Mouse (Mus musculus) urinary bladder, postnatal 25 days (tissue): ENCODE data around the gene Ccna1.
A peak's percentile ranks its signal among the peaks of the same experiment; 100 is the strongest.

Experiments
- DNase-seq: peaks from one replicate; pipeline ENCODE4 v3.0.0; 2022; ENCODE audit warnings: low spot score

Ccna1 gene

DNA sequence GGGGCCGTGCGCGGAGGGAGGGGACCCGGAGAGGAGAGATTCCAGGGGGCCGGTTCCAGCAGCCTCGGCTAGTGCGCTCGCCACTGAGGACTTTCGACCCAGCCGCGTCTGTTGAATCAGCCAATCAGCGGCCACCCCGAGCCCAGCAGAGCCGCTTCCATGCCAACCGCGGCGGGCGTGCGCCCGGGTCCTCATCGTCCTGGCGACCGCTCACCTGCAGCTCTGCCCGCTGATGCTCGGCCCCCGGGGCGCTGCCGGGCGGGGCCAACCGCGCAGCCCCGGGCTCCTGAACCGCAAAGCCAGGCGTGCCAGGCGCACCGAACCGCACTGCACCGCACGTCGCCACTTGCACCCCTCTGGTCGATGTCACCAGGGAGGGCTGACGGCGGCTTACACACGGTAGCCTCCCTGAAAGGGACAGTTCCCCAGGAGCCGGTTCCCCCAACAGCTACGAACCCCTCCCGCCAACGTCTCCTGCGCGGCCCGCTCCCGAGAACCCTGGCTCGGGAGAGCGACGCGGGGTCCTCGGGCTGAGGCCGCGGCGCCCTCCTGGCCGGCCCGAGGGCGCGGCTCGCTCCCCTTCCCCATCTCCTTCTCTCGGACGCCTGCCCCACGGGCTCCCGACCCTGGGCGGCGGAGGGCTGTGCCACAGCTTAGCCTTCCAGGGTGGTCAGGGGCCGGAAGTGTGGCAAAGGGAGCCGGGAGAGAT lies at the start of gene Ccna1:
Gene Ccna1 (minus strand): TSS at position 464 of the 709 bp plus-strand sequence.
- DNase-seq = peak; percentile 18

DNA sequence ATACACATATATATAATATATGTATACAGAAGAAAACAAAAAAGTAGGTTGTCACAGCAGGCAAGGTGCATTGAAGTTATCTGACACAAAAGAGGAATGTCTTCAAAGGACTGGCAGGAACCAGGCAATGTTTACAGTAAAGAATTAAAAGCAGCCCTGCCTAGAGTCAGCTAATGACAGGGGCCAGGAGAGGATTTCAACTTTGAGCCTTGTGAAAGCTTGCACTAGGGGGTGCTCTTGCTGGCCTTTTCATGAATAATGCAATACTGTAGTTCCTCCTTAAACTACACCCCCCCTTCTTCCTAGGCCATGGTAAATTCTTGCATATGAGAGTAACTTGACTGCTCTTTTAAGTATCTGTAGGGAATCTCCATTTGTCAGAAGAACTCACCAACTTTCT lies 45.8 kb upstream of the Ccna1 start:
- DNase-seq = no peak

DNA sequence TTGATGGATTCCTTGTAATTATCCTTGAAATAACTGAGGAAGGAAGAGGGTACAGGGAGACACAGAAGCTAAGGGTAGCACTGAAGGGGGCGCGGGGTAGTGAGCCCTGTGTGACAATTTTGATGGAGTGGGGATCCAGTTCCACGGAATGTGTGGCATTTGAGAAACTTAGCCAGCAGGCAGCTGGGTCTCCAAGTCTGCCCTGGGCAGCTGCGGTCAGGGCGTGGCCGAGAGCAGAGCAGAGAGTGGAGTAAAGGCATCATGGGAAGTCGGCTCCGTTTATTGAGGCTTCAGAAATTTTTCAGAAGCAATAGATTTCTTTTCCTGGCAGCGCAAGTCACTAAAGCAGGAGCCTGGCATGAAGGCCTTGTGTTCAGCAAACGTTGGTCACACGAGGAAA lies 43.7 kb upstream of the Ccna1 start:
- DNase-seq = no peak

DNA sequence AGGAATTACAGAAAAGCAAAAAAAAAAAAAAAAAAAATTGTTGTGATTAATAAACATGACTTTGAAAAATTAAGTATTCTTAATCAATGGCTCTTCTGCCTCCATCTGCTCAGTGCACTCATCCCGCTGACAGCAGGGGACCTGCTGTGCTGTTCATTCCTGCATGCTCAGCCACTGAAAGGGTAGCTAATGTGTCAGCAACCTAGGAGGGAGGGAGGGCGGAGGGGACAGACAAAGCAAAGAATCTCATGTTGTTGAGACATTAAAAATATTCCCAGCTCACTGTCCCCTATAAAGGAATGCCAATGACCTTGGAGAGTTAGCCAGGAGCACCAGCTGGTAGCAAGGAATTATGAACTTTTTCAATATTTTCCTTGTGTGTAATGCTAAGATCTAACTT lies 42.7 kb upstream of the Ccna1 start:
- no peak for DNase-seq

DNA sequence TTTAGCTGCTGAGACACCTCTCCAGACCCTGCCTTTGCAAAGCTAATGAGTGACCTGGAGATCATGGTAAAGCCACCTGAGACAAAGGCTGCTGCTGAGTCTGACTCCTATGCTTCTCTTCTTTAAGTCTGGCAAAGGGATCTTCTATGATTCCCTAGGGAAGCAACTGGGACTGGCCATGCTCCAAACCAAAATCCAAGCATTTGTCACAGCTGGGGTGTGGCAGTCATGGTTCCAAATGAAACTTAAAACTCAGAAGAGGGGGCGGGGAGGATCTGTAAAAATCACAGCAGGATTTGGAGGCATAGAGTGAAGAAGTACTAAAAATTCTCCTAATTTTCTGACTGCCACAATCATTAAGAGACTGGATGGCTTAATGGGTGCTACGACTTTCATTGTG lies 41.9 kb upstream of the Ccna1 start:
- no peak for DNase-seq

DNA sequence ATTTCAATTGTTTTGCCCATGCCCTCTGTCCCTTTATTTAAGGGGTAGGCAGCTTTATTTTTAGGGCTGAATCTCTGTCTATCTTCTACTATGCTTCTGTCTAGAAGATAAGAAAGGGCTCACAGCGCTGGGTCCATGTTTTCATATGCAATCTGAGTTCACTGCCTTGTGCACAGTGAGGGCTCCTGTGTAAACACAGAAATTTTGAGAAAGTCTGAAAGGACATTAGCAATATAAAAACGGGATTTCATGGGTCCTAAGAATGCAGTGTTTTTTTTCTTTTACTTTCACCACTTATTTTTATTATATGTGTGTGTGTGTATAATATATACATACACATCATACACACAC lies 41.3 kb upstream of the Ccna1 start:
- no peak for DNase-seq

DNA sequence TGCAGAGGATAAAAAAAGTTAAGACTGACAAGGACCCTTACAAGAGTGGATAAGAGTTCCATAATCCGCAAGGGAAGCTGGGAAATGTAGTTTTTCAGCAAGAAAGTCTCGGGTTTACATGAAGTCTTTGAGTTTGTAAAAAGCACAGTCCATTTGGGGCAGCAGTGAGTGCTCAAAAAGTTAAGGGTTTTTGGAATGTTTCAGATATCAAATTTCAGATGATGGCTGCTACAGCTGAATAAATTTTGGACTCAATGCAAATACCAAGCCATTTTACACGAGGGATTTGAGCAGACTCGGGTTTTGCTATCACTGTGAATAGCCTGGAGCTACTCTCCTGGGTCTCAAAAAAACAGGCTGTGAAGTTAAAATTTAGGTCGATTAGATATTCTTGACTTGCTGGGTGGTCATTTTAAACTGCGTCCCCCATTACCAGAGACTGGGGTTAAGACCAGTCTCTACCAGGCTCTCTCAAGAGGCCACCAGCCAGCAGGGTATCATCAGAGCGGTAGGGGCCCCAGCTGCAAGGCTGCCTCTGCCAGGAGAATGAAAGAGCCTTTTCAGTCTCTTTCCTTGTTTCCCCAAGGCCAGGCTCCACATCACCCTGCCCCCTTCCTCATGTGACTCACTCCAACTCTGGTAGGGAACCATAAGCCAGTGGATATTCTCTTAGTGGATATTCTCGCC lies 40.8 kb upstream of the Ccna1 start:
- no peak for DNase-seq

DNA sequence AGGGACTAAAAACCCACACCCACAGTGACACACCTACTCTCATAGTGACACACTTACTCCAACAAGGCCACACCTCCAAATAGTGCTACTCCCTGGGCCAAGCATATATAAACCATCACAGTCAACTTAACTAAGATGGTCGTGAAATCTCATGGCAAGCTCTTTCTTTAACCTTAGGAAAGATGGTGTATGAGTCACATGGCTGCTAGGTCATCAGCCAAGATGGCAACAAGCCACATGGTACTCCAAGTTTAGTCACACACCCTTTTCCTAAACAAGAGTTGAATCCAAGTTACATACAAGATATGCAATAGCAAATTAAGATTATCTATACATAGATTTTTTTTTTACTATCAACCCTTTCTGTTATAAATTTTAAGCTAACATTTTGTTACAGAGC lies 37.9 kb upstream of the Ccna1 start:
- no peak for DNase-seq

DNA sequence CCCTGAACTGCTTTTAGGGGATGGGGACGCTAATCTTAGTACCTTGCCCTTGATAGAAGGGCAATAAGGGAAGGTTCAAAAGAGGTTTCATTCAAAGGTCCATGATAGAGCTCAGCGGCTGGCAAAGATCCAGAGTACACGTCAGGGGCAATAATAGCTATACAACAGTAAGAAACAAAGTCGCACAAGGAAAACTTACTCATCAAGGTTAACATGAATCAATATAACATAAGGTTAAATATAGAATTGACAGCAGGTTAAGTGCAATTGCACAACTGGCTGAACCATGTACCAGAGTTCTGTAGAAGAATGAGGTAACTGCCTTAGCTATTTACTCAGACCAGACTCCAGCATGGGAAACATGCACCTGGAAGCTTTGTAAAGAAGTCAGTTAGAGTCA lies 34.0 kb upstream of the Ccna1 start:
- no peak for DNase-seq

DNA sequence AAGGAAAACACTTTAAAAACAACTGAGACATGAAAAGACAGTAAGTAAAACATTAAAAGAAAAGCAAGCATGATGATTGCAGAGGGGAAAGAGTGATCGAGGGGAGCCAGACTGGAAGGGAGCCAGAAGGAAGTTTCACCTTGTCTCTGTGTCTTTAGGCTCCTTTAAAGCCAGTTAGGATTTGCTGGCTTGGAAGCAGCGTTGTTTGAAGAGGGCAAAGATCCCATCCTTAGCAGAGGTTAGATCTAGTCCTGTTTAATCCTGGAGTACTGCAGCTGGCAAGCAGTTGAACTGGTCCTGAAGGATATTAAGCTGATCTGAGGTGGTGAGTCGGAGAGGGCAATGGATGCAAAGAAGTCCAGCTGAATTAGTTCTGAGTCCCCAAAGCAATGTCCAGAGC lies 33.5 kb upstream of the Ccna1 start:
- no peak for DNase-seq

DNA sequence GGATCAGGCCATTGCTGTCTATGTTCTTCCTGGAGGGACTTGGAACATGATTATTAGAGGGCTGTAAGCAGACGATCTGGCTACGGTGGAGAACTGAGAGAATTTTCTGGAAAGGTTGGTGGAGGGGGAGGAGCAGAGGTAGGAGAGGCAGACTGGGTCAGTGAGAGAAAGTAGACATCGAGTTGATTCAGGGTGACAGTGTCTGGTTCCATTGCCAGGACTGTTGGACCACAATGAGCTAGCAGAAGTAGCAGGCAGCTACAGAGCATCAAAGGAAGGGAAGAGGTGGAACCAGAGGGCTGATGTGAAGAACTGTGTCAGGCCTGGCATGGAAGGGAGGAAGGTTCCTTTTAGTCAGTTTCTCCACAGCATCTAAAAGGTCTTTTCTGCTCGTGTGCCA lies 33.1 kb upstream of the Ccna1 start:
- DNase-seq = no peak

DNA sequence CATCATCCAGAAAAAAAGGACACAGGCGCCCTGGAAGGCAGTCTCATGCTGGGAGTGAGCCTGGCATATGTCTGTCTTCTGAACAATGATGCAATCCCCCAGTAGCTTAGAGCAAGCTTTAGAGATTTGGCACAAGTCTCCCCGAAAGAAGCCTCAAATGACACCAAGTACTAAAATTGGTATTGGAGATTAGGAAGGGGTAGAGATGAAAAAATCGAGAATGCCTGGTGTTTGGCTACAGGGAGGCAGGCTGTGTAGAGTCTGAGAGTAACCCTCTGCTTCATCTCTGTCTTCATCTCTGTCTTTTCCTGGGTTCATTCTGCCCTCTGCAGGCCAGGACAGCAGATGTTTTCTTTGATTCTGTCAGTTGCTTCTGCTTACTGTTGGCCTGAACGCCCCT lies 32.1 kb upstream of the Ccna1 start:
- DNase-seq = no peak

DNA sequence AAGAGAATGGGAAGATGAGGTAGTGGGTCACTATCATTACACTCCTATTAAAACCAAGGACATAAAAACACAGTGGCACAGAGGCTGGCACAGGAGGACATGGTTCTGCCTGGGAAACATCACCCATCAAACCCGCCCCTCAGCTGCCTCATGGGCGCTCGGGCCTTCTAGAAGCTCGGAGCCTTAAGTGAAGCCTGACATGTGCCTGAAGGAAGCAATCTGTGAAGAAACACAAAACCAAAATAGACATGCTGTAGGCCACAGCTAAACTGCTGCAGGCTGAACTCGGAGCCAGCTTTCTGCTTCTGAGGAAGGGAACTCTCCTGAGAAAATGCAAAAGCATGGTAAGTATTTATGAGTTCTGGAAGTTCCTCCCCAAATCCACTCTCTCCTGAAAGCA lies 31.6 kb upstream of the Ccna1 start:
- DNase-seq = no peak

DNA sequence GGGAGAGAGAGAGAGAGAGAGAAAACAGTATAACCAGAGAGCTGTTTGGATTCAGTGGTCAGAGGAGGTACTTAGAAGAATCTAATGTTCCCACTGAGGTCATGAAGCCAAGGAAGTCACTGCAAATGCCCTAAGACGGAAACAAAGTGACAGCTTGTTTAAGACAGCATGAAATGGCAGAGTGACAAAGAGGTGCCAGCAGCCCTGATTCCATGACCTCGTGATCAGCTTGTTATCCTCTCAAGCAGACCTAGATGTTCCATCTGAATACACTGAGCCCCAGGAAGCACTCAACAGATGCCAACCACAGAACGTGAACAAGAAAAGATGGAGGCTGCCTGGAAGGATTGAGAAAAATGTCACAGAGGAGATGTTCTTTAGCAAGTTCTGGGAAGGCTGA lies 30.4 kb upstream of the Ccna1 start:
- DNase-seq = no peak

DNA sequence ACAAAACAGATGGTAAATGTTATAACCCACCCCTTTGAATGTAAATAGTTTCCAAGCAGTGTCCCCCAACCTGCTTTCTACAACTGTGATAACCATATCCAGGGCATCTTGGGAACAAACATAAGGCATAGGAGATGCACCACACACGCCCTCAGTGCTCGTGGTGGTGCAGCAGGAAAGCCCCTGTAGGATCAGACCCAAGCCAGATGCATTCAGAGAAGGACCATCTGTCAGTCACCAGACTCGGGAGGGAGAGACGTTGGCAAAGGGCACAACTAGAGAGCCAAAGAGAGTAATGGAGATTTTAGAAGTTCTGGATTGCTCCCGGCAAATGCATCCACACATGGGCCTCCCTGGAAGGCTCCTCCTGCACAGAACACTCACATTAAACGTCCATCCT lies 29.5 kb upstream of the Ccna1 start:
- no peak for DNase-seq

DNA sequence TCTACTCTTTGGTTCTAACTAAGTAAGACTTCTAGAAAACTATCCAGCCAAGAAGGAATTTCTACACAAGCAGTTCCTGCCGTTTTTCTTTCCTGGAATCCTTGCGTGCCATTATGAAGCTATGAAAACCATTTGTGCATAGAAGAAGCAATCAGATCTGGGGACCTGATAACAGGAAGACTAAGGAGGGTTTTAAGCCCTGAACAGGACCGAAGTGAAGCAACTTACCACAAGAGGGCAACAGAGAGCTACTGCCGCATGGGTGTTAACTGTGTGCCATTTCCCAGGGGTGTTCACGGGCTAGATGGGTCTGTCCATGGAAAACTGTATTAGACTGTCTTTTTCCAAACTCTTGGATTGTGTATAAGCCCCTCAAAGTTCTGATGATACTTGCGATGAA lies 24.8 kb upstream of the Ccna1 start:
- peak; percentile 66 for DNase-seq

DNA sequence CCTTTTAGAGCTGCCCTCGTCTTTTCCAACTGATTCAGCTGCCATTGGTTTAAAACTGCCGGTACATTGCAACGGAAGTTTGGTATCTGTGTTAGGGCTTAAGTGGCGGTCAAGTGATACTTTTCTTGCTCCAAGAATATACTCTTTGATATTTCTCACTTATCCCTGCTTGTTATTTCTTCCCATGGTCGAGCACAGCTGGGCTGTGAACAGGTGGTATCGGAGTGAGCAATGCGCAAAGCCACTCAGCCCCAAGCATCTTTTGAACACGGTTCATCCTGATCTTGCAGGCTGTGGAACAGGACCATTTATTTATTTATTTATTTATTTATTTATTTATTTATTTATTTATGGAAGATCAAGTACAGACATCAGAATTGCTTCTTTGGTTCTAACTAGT lies 24.3 kb upstream of the Ccna1 start:
- no peak for DNase-seq

DNA sequence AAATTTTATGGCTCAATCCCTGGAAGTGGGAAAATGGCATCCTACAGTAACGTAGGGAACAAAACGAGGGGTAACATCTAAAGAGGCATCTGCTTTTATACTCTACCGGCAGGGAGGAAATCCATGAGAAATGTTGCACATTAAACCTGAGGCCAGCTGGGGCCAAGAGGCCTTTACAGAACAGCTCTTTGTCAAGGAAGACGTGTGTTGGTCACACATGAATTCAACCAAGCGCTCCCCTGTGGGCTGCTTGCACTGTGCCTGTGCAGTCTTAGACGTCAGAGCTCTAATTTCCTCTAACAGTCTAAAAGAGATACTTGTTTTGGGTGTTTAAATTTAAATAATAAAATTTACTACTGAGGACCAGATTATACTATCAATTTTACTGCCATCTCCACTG lies 22.9 kb upstream of the Ccna1 start:
- DNase-seq = no peak

DNA sequence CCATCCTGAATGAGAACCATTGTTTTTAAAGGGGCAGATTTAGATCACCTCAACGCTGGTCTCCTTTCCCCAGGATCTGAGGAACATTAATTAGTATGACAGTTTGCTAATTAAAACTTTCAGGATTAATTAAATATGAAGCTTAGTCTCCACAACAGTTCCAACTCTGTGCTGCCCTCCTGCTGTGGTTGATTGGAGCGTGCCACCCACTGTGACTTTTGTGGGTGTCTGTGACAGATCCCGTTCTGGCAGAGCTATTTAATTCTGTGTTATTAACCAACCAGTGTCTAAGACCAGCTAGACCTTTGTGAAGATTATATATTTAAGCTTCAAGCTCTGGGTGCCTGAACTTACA lies 20.0 kb upstream of the Ccna1 start:
- DNase-seq = no peak

DNA sequence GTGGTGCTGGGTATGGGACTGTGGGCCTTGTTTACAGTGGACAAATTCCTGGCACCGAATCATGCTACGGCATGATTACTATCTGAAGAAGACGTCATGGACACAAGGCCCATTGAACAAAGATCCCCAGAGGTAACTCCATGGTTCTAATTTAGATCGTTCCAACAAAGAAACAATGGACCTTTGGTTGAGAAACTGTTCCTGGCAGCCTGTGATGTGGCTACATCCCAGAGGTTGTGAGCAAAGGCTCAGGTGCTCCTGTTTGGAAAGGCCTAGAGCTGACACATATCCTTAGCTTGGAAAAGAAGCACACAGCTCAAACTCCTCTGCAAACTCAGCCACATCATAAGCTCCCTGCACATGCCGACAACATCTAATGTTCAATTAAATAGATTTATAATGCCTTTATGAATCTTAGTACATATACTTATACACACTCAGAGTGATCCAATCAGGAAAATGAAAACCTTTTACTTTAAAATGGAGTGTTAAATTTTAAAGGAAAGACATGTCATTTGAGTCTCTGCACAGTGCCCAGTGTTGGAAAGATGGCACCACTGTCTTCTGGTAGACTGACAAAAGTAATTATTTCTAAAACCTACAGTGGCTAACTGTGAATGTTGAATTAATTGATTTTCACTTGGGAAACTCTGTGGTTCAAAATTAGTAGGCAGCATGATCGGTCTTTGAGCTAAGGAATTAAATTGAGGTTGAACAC lies 19.4 kb upstream of the Ccna1 start:
- no peak for DNase-seq

DNA sequence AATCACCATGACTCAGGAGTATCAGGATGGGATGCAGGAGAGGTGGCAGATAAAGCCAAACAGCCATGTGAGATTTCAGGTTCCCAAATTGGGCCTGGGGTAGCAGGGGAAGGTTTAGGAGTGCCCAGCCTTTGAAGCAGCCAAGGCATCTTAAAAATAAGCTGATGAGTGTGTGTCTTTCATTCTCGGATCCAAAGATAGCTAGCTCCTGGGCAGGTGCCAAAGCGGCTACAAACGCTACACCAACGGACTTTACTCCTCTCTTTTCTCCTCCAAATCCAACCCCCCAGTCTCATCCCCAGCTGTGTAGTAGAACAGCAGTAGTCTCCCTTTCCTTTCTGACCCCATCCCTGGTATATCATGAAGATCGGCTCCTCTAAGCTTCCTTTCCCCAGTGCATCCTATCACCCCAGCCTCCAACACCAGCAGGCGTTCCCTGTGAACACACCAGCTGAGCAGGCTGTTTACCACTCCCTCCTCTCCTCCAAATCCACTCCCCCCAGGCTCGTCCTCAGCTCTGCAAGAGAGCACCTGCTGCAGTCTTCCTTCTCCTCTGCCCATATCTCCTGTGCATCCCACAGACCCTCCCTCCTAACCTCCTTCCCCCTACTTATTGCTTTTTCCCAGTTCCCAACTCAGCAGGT lies 12.6 kb upstream of the Ccna1 start:
- DNase-seq = no peak

DNA sequence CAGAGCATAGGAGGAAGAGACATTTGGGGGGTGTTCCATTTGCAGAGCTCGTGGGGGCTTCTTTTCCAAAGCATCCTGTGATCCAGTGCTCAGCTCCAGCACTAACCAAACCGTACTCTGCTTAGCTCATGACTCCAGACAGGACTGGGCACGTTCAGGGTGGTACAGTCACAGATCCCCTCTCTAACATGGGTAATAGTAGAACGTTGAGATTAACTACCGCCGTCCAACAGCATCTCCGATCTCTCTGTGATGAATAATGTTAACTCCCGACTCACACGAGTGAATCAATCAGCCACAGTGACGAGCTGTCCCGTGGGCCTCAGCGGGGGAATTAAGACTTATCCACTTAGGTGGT lies 11.3 kb upstream of the Ccna1 start:
- DNase-seq = no peak
